Mouse (Mus musculus): Measurements from ENCODE around the gene Sema6d. TPM values are rescaled to one million over a fixed set of nuclear protein-coding genes. Genes with fewer than 3 reads are reported as not detected.

Gene Sema6d
- polyA plus RNA-seq, 1 experiment: 3.1 TPM

GRCm38 (mm10) chr2:124460956-124461355, 371.2 kb downstream of the Sema6d start:
- Histone ChIP-seq H3K27me3 (ENCODE audit: control insufficient read depth, insufficient read depth, insufficient read length) (no peaks in the 10 kb centered on the region), H3K4me3 (ENCODE audit: insufficient read depth, poor library complexity, severe bottlenecking) (no peak overlapping the region), H3ac (ENCODE audit: control insufficient read depth, insufficient read length, low read depth) (no peak overlapping the region), H3K36me3 (ENCODE audit: control insufficient read depth, insufficient read depth) (no peaks in the 10 kb centered on the region), H3K79me2 (ENCODE audit: control insufficient read depth, insufficient read depth) (no peaks in the 10 kb centered on the region), H3K79me3 (ENCODE audit: low read depth) (no peaks in the 10 kb centered on the region)
- no peak for TF ChIP-seq CTCF (IDR thresholded peaks at IDR 0.05; ENCODE audit: control insufficient read depth, insufficient read depth, insufficient read length)

- H3K27me3 ChIP-seq (ENCODE audit: control insufficient read depth, insufficient read depth, insufficient read length): no peaks in the 10 kb centered on the region
- TF ChIP-seq MAX (IDR thresholded peaks at IDR 0.05): no peak
- TF ChIP-seq MYOD1 (IDR thresholded peaks at IDR 0.05; ENCODE audit: control insufficient read depth, insufficient read length, low read depth): no peak
- no peak for TF ChIP-seq USF1 (IDR thresholded peaks at IDR 0.05; ENCODE audit: low read depth)
- H3K79me3 ChIP-seq (ENCODE audit: low read depth): no peaks in the 10 kb centered on the region
- no peak overlapping the region for H3K4me3 ChIP-seq (ENCODE audit: insufficient read depth, poor library complexity, severe bottlenecking)
- no peak overlapping the region for H3ac ChIP-seq (ENCODE audit: control insufficient read depth, insufficient read length, low read depth)
- H3K36me3 ChIP-seq (ENCODE audit: control insufficient read depth, insufficient read depth): no peaks in the 10 kb centered on the region
- no peaks in the 10 kb centered on the region for H3K79me2 ChIP-seq (ENCODE audit: control insufficient read depth, insufficient read depth)
These were observed 371.6 kb downstream of the Sema6d start for GRCm38 (mm10) chr2:124461378-124461851.

GRCm38 (mm10) chr2:124465004-124465946, 375.5 kb downstream of the Sema6d start:
- TF ChIP-seq FOSL1 (IDR thresholded peaks at IDR 0.05; ENCODE audit: insufficient read depth, low read length, poor library complexity, severe bottlenecking) (no peak), CTCF (IDR thresholded peaks at IDR 0.05; ENCODE audit: control insufficient read depth, insufficient read depth, insufficient read length) (no peak), MYOG (IDR thresholded peaks at IDR 0.05; ENCODE audit: control insufficient read depth, extremely low read depth, insufficient read length) (no peak), CEBPB (IDR thresholded peaks at IDR 0.05; ENCODE audit: low read depth) (no peak)
- Histone ChIP-seq H3K79me3 (ENCODE audit: low read depth) (no peaks in the 10 kb centered on the region), H3K4me3 (ENCODE audit: insufficient read depth, poor library complexity, severe bottlenecking) (no peak overlapping the region), H3ac (ENCODE audit: control insufficient read depth, insufficient read length, low read depth) (no peak overlapping the region), H3K27me3 (ENCODE audit: control insufficient read depth, insufficient read depth, insufficient read length) (no peaks in the 10 kb centered on the region), H3K79me2 (ENCODE audit: control insufficient read depth, insufficient read depth) (no peaks in the 10 kb centered on the region), H3K36me3 (ENCODE audit: control insufficient read depth, insufficient read depth) (no peaks in the 10 kb centered on the region)

- Histone ChIP-seq H3K4me3 (ENCODE audit: insufficient read depth, poor library complexity, severe bottlenecking) (no peak overlapping the region), H3ac (ENCODE audit: control insufficient read depth, insufficient read length, low read depth) (no peak overlapping the region), H3K79me2 (ENCODE audit: control insufficient read depth, insufficient read depth) (no peaks in the 10 kb centered on the region), H3K79me3 (ENCODE audit: low read depth) (no peaks in the 10 kb centered on the region), H3K27me3 (ENCODE audit: control insufficient read depth, insufficient read depth, insufficient read length) (no peaks in the 10 kb centered on the region), H3K36me3 (ENCODE audit: control insufficient read depth, insufficient read depth) (no peaks in the 10 kb centered on the region)
- TF ChIP-seq USF1 (IDR thresholded peaks at IDR 0.05; ENCODE audit: low read depth) (no peak), MYOG (IDR thresholded peaks at IDR 0.05; ENCODE audit: control insufficient read depth, extremely low read depth, insufficient read length) (no peak), MAX (IDR thresholded peaks at IDR 0.05) (no peak), CEBPB (IDR thresholded peaks at IDR 0.05; ENCODE audit: low read depth) (no peak), CTCF (IDR thresholded peaks at IDR 0.05; ENCODE audit: control insufficient read depth, insufficient read depth, insufficient read length) (no peak), FOSL1 (IDR thresholded peaks at IDR 0.05; ENCODE audit: insufficient read depth, low read length, poor library complexity, severe bottlenecking) (no peak), MYOD1 (IDR thresholded peaks at IDR 0.05; ENCODE audit: control insufficient read depth, insufficient read length, low read depth) (no peak)
These were observed 377.7 kb downstream of the Sema6d start for GRCm38 (mm10) chr2:124467429-124467828.

- H3K27me3 ChIP-seq (ENCODE audit: control insufficient read depth, insufficient read depth, insufficient read length): no peaks in the 10 kb centered on the region
- no peak overlapping the region for H3ac ChIP-seq (ENCODE audit: control insufficient read depth, insufficient read length, low read depth)
- H3K79me3 ChIP-seq (ENCODE audit: low read depth): no peaks in the 10 kb centered on the region
- H3K36me3 ChIP-seq (ENCODE audit: control insufficient read depth, insufficient read depth): no peaks in the 10 kb centered on the region
- TF ChIP-seq MAX (IDR thresholded peaks at IDR 0.05): no peak
- no peak for TF ChIP-seq CEBPB (IDR thresholded peaks at IDR 0.05; ENCODE audit: low read depth)
- no peak for TF ChIP-seq MYOG (IDR thresholded peaks at IDR 0.05; ENCODE audit: control insufficient read depth, extremely low read depth, insufficient read length)
- no peak for TF ChIP-seq CTCF (IDR thresholded peaks at IDR 0.05; ENCODE audit: control insufficient read depth, insufficient read depth, insufficient read length)
- no peak for TF ChIP-seq FOSL1 (IDR thresholded peaks at IDR 0.05; ENCODE audit: insufficient read depth, low read length, poor library complexity, severe bottlenecking)
- TF ChIP-seq MYOD1 (IDR thresholded peaks at IDR 0.05; ENCODE audit: control insufficient read depth, insufficient read length, low read depth): no peak
- H3K79me2 ChIP-seq (ENCODE audit: control insufficient read depth, insufficient read depth): no peaks in the 10 kb centered on the region
- no peak overlapping the region for H3K4me3 ChIP-seq (ENCODE audit: insufficient read depth, poor library complexity, severe bottlenecking)
These were observed 380.7 kb downstream of the Sema6d start for GRCm38 (mm10) chr2:124470346-124471042.

All from C2C12 (cell line).